Mouse (Mus musculus) NIH3T3 (cell line): ENCODE data around the gene Gch1.

Experiments
- DNase-seq: peaks from one replicate; pipeline ENCODE4 v3.0.0-alpha.2; 2012; ENCODE audit warnings: low read depth

Gene Gch1

GRCm38 (mm10) chr14:47188848-47189634, at the start of gene Gch1:
Gch1 (minus strand) TSS chr14:47189413.
- DNase-seq = peak; percentile 58

GRCm38 (mm10) chr14:47237286-47237685, 48.1 kb upstream of the Gch1 start:
- no peak for DNase-seq

GRCm38 (mm10) chr14:47236491-47236890, 47.3 kb upstream of the Gch1 start:
- no peak for DNase-seq

GRCm38 (mm10) chr14:47234526-47235250, 45.5 kb upstream of the Gch1 start:
- no peak for DNase-seq

DNA sequence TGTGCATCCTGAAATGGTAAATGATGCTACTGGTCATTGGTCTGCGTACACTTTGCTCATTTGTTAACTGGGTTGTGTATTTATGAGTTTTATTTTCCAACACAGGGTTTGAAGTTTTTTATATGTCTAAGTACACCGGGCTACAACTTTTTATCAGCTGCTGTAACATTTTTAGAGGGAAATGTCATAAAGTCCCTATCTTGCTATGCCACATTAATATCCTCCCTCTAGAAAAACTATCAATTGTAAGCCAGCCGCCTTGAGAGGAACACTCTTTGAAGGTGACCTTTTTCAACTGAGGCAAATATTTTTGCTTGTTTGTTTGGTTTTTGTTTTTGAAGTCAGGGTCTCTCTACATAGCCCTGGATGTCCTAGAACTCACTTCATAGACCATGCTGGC, 44.8 kb upstream of the Gch1 start:
- no peak for DNase-seq

DNA sequence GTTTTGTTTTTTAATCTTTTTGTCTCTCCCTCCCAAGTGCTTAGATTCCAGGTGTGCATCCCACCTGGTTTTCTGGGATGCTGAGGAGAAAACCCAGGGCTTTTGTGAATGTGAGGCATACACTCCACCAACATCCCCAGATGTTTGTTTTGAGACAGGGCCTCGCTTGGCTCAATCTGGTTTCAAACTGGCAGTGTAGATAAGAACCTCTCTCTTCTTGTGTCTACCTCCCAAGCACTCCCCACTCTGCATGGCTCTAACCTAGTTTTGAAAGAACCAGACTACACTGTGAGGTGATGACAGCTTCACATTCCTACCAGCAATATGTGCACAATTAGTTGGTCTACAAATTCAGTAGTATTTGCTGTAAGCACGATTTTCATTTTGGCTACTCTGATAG, 44.4 kb upstream of the Gch1 start:
- no peak for DNase-seq

DNA sequence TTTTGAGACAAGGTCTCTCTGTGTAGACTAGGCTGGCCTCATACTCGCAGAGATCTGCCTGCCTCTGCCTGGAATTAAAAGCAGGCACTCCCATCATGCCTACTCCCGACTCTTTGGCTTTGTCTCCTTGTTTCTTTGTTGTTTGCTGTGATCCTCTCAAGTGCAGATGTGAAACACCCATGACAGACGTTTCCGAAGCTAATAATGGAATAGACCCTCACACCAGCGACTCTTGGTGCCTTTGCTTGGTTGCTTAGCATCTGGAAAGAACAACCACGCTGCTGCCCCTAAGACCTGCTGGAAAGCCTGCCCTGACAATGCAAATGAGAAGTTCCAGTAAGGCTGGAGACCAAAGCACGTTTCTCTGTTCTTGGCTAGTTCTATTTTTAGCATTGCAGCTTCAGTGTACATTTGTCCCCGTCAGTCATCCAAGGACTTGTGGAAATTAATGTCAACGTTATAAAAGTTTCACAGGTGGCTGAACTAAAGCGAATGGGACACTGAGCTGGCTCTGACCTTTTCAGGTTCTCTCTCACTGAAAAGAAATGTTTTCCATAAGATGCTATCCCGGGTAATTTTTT, 40.7 kb upstream of the Gch1 start:
- no peak for DNase-seq

- no peak for DNase-seq
These were observed 36.7 kb upstream of the Gch1 start for GRCm38 (mm10) chr14:47225931-47226330.

DNA sequence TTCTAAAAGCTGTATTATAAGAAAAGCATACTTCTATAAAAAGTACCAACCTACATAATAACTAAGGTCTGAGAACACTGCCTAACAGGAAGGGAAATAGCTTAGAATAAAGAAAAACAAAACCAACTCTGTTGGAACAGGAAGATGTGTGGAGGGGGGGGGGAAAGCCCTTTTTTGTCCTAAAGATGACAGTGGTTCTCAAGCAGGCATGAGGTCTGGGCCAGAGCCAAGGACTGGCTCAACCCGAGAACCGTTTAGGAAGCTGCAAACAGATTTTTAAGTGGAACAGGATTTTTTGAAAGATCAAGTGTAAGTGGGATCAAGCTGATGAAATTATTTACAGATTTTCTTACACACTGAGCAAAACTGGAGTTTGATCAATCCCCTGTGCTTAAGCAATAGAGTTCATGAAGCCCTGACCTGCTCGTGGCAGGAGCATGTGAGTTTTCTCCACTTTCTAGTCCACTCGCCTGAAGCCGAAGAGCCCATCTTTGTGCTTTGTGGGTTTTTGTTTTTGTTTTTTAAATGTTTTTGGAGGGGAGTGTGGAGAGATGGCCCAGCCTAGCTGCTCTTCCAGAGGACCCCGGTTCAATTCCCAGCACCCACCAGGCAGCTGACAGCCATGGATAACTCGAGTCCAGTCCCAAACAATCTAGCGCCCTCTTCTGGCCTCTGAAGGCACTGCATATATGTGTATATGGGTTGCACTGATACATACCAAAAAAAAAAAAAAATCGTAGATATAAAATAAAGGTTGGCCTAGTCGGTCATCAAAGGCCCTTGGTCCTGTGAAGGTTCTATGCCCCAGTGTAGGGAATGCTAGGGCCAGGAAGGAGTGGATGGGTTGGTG, 35.5 kb upstream of the Gch1 start:
- DNase-seq = peak; percentile 25

- DNase-seq = no peak
These were observed 33.6 kb upstream of the Gch1 start for GRCm38 (mm10) chr14:47222631-47223450.

DNA sequence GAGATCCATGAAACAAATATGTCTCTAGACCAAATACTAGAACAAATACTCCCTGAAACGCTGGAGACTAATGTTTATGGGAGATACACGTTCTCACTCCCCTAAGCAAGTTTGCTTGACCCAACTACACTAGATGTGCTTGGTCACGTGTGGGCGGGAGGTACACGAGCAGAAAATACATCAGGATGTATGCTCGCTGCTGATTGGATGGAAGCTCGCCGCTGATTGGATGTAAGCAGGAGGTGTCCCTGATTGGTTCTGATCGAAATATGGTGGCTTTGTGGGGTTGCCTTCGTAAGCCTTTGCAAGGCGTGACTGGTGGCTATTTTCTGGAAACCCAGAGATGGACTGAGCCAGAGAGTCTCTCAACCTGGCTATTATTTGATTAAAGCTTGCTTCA, 32.4 kb upstream of the Gch1 start:
- no peak for DNase-seq

DNA sequence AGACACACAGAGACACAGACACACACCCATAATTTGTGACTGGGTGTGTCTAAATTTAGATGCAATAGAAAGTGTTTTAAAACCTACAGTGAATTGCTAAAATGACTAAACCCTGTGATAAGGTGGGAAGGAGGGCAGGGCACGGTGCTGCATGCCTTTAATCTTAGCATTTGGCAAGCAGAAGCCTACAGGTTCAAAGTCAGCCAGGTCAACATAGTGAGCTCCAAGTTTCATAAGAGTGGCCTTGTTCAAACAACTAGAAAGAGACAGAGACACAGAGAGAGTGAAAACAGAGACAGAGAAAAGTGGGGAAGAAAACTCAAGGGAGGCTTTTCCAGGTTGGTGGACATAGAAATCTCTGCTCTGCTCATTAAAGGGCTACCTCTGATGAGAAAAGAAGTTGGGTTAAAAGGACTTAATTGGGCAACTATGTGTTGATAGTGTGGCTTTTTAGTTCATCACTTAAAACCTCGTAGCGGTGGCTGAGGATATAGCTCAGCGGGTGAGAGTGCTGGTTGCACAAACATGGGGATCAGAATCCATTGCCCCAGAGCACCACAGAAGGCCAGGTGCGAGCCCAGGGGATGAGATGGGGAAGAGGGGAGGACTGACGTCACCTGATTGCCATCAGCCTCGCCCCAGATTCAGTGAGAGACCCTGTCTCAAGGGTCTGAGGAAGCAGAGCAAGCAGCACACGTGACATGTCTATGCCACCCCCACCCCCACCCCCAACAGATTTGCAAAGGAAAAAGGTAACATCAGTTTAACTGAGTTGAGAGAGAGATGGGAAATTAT, 31.2 kb upstream of the Gch1 start:
- DNase-seq = no peak

DNA sequence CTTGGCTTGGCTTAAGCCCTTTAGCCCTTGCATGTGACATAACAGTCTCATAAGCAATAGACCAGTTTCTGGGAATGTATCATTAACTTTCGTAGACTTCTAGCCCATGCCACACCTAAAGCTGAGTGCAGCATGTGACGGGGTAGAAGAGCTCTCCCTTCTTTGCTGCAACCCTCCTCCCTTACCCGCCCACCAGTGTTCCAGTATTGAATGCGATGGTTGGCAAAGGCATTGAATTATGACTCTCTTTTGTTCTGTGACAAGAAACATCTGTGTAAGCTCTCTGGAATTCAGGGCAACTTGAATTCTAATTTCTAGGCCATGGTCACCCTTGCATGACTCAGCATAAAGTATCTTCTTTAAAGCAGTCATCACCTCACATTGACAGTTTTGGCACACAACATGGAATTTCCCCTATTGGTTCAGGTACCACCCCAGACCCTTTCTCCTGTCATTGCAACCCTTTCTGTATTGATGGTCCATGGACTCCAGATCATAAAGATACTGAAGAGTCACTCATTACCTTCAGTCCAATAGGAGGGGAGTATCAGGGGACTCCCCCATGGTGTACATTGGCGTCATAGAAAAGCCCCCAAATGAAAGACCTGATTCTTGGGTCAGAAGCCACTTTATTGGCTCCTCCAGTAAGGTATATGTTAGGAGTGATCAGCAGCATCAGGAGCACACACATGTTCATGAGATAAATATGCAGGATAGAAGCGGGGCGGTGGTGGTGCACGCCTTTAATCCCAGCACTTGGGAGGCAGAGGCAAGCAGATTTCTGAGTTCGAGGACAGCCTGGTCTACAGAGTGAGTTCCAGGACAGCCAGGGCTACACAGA, 29.8 kb upstream of the Gch1 start:
- DNase-seq = peak; percentile 10

DNA sequence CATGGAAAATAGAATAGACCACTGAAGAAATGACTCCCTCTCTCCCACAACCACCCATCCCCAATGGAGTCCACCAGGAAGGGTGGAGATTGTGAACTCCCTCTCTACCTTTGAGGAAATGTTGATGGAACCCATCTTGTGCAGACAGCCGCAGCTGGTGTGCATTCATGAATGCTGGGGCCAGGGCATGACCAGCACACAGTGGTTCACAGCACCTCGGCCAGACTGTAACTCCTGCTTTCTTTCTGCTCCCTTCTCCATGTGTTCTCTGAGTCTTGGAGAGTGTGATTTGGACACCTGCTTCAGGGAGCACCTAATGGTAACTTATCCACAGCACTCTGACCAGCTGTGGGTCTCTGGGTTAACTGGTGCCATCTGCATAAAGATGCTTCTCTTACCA, 27.3 kb upstream of the Gch1 start:
- DNase-seq = no peak

DNA sequence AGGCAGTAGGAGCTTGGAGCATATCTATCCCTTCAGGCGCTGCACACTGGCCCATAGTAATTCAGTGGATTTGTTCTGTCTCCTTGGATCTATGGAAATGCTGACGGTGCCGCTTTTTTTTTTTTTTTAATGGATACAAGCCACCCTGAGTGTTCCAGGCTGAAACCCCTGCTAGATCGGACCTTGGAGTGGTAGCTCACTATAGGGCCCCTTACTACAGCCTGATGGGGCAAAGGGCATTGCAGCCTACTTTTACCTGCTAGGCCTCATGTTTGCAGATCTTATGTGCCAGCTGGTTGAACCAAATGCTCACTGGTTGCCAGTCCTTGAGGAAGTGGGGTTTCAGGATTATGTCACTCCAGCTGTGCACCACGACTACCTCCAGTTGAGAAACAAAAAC, 25.2 kb upstream of the Gch1 start:
- DNase-seq = no peak

DNA sequence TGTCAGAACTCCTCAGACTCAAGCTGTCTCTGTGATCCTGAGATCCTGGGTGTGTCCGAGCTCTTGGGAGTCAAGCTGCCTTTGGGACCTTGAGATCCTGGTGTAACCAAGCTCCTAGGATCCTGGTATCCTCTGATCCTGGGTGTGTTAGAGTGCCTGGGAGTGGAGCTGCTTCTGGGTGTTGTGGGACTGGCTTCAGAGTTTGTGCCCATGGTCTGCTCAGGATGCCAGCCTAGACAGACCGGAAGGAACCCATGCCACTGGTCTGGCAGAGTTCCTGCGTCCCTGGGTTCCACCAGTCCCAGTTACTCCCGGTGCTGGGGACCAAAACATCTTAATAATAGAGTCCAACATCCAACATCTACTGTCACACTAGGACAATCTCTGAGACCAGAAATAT, 24.1 kb upstream of the Gch1 start:
- DNase-seq = no peak

DNA sequence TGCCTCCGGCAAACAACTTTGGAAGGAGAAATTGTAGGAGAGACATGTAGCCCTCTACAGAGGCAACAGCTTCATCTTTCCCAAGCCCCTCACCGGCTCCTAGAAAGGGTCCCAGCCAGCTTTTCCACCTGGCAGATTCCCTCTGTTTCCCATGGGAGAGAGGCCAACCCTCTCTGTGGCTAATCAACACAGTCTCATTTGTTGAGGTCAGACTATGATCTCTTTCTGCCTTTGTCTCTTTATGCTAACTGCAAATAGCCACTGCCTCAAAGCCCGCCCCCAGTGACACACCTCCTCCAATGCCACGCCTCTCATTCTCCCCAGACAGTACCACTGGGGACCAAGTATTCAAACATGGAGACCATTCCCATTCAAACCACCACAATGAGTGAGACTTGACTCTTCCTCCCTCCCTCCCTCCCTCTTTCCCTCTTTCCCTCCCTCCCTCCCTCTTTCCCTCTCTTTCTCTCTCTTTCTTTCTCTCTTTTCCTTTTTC, 20.5 kb upstream of the Gch1 start:
- no peak for DNase-seq

DNA sequence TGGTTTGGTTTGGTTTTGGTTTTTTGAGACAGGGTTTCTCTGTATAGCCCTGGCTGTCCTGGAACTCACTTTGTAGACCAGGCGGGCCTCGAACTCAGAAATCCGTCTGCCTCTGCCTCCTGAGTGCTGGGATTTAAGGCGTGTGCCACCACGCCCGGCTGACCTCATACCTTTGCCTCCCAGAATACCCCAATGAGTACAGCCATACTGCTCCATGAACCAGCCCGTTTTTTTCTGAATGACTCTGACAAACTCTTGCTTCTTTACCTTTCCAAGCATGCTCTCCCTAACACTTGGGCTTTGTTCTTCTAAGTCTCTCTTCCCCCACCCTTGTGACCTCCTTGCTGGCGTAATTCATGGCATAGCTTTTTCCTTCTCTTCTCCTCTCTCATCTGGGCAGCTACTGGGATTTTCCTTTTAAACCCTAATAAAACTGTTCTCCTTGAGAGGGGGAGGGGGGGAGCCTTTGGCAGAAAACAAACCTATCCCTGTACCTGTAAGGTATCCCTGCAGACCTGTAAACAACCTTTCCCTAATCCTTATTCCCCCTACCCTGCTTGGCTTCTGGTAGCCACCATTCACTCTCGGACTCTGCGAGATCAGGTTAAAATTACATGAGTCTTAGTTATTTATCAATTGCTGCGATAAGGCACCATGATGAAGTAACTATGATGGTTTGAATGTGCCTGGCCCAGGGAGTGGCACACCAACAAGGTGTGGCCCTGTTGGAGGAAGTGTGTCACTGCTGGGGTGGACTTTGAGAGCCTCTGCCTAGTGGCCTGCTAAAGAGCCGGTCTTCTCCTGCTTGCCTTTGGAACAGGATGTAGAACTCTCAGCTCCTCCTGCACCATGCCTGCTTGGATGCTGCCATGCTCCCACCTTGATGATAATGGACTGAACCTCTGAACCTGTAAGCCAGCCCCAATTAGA, 19.6 kb upstream of the Gch1 start:
- DNase-seq = no peak
